In genomic region chr1:164848616-164849265, GRCm38 (mm10) we compare ENCODE assay signal across 18 mouse cellular contexts. TPM values are rescaled to one million over a fixed set of nuclear protein-coding genes. Genes with fewer than 3 reads are reported as not detected.
DNase-seq lines count a peak whose midpoint lies in the region.
"Had no signal": no experiment of that assay in that cellular context is flagged by ENCODE, and none has a peak within 500 bp of the region (broad histone marks: within the 10 kb centered on the region; RNA-seq: fewer than 3 reads in every experiment).

No protein-coding gene starts in this region.

- no peak overlapping the region for H3K27ac ChIP-seq in midbrain, embryonic 10.5 days (replicated peaks)
- H3K27ac ChIP-seq: intestine, embryonic 15.5 days; limb, embryonic 13.5 days; midbrain, embryonic 13.5 days had no signal

- H3K4me3 ChIP-seq in midbrain, embryonic 10.5 days: no peak overlapping the region
- H3K4me3 ChIP-seq: intestine, embryonic 15.5 days; limb, embryonic 13.5 days; midbrain, embryonic 13.5 days had no signal

- intact Hi-C loops in left cerebral cortex, postnatal 4 days (cut with DNase I): no loop called here

- no peaks in the 10 kb centered on the region for H3K27me3 ChIP-seq in midbrain, embryonic 10.5 days (ENCODE audit: low read depth, poor library complexity, severe bottlenecking)
- H3K27me3 ChIP-seq: intestine, embryonic 15.5 days; limb, embryonic 13.5 days; midbrain, embryonic 13.5 days had no signal

- H3K9me3 ChIP-seq in midbrain, embryonic 10.5 days (replicated peaks): no peaks in the 10 kb centered on the region
- H3K9me3 ChIP-seq: intestine, embryonic 15.5 days; limb, embryonic 13.5 days; midbrain, embryonic 13.5 days had no signal

- H3K4me1 ChIP-seq in midbrain, embryonic 10.5 days: no peaks in the 10 kb centered on the region
- H3K4me1 ChIP-seq: intestine, embryonic 15.5 days; limb, embryonic 13.5 days; midbrain, embryonic 13.5 days had no signal

- H3K36me3 ChIP-seq in midbrain, embryonic 10.5 days: no peaks in the 10 kb centered on the region
- H3K36me3 ChIP-seq: intestine, embryonic 15.5 days; limb, embryonic 13.5 days; midbrain, embryonic 13.5 days had no signal

- 90% methylated on average over 7 of the region's 7 CpGs for WGBS in midbrain, embryonic 10.5 days

- DNase-seq in adrenal gland, postnatal 14 days: peak; percentile 5
- no peak for DNase-seq in adrenal gland, postnatal 25 days
- peak; percentile 32 for DNase-seq in left cerebral cortex, adult 11 months (ENCODE audit: low spot score)
- DNase-seq in left cerebral cortex, postnatal 4 days: no peak
- peak; percentile 29 to 31 for DNase-seq in left cerebral cortex, adult 18-20 months (ENCODE audit: low spot score in 2 of 2)
- peak; percentile 38 for DNase-seq in right cerebral cortex, postnatal 25 days
- no peak for DNase-seq in thymus, adult 18-20 months
- no peak for DNase-seq in midbrain, embryonic 10.5 days (ENCODE audit: low spot score)
- DNase-seq: adrenal gland, adult 2 months; cerebellum, postnatal 14 days; gastrocnemius, postnatal 14 days; kidney, postnatal 4 days; lung, postnatal 36 days; thymus, adult 2 months had no signal

RNA-seq across cellular contexts. Expression of gene Dpt, which starts 52.3 kb away (rescaled TPM):
- total RNA-seq in adrenal gland, postnatal 14 days (2021): 44.2 and 46.1 TPM in 2 replicates
- 9.2 and 13.2 TPM in 2 replicates for total RNA-seq in adrenal gland, postnatal 25 days (2021)
- total RNA-seq in left cerebral cortex, postnatal 4 days (2021): not detected
- total RNA-seq in left cerebral cortex, adult 18-20 months (2021): not detected
- not detected in 2 replicates for polyA plus RNA-seq in midbrain, embryonic 10.5 days (2016; fragmentation: Nextera tagmentation; extraction: Ambion mirVana)
- total RNA-seq: hematopoietic stem cell, adult 5-6 weeks had no signal
- polyA plus RNA-seq: midbrain, embryonic 13.5 days had no signal

Comparison
In these comparisons a context has a peak if more than half of its experiments do, and no peak if none do; other contexts are left out.
1. DNase-seq: peak in adrenal gland, postnatal 14 days (single experiment), left cerebral cortex, adult 11 months (single experiment), left cerebral cortex, adult 18-20 months (2 of 2) and right cerebral cortex, postnatal 25 days (single experiment); none in adrenal gland, postnatal 25 days (single experiment), left cerebral cortex, postnatal 4 days (single experiment), thymus, adult 18-20 months (0 of 2) and midbrain, embryonic 10.5 days (single experiment).